Mouse (Mus musculus) gonadal fat pad, adult 2 months (tissue): ENCODE measurements around the gene Tnr. TPM values are rescaled to one million over a fixed set of nuclear protein-coding genes. Genes with fewer than 3 reads are reported as not detected.
A peak's percentile ranks its signal among the peaks of the same experiment; 100 is the strongest.

Experiments used
- DNase-seq: peaks from one replicate; pipeline ENCODE4 v3.0.0-alpha.2; 2012; ENCODE audit warnings: low read depth
- polyA plus RNA-seq: library from polyadenylated mRNA; depleted of rRNA; stranded (reverse); fragments of >200 nt; gene quantifications from 2 replicates; pipeline ENCODE4 v1.2.3, GENCODE M21; 2012

Gene Tnr
- polyA plus RNA-seq, 1 experiment: 0.08 TPM

DNA sequence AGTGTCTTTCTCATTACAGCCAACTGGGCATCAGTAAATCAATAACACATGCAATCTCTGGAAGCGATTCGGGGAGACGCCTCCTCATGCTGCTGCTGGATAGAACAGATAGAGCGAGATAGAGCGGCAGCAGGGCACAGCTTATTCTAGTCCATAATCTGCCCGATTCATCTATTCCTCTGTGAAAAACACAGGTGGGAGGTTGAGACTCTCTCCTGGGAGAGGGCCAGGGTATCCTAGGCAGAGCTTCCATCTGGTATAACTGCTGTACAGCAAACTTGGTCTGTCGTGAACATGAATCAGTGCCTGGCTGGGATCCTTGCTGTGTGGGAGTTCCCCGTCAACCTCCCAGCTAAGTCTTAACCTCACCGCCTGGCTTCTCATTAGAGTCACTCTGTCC, 193.4 kb downstream of the Tnr start:
- DNase-seq: peak; percentile 89

DNA sequence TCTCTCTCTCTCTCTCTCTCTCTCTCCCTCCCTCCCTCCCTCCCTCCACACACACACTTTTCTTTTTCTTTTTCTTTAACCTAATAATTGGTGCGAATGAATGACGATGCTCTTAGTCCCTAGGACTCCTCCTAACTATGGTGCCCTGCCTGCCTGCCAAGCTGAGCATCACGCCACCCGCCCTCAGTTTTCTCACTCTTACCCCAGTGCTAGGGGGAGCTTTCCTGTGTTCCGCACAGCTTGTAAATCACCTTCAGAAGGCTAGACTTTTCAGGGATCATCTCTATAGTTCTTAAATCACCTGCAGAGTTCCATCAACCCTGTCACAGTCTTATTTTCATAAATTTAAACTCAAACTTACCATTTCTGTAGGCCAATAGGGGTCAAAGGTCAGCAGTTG, 200.2 kb downstream of the Tnr start:
- no peak for DNase-seq

DNA sequence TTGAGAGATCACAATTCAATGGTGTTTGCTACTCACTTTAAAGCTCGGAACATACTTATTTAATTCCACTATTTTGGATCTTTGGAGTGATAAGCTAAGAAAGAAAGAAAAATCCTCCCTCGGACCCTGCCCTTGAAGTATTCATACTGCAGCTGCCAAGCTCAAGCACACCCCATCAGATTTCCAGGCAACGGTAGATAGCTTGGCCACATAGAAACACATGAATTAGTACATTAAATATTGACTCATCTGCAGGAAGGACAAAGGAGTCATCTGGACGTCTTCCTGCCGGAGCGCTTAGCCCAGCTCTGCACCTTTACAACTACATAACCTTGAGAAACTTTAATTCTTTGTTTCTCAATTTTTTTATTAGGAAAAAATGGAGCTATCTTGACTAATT, 205.7 kb downstream of the Tnr start:
- DNase-seq: no peak

DNA sequence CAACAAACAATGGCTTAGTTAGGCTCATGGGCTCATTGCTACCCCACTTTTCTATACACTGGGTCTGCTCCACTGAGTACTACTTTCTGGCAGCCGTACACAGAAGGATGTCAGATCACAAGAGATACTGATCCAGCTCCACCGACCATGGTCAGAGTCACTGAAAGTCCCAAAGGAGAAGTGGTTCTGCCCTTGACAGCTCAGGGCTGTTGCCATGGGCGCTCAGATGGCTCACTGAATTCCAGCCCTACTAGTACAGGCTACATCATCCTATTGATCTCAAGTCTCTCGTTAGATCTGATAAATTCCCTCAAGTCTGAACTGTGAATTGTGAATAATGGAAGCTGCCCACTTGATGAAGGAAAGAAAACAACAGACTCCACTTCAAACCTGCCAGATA, 207.3 kb downstream of the Tnr start:
- DNase-seq: no peak

DNA sequence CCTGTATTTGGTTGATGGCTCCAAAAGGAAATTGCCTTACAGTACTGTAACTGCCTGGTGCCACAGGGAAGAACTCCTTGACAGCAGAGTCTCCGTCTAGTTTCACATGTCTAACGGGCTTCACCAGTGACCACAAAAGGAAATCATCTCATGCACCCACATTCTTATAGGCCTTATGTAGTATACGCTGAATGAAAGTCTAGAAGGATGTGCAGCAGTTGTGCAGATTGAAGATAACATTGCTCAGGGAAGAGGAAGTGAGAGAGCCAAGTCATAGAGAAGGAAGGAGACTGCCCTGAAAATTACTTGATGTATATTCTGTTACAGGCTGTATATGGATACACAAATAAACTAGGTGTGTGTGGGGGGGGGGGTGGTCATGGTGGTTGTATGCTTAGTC, 211.5 kb downstream of the Tnr start:
- DNase-seq: no peak

DNA sequence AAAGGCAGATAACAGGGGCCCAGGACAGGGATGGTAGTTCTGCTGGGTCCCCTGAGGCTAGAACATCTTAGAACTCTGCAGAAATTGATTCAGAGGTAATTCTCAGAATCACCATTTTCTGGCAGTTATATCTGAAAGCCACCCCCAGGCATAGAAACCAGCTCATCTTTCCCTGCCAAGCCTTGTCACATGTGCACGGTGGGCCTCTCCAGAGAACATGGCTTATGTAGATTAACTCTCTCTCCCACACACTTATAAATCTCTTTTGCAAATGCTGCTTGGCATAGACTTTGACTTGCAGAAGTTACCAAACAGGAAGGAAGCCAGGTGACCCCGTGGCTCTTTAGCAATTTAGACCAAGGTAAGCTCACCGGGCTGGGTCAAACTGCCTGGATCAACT, 215.9 kb downstream of the Tnr start:
- peak; percentile 90 for DNase-seq

DNA sequence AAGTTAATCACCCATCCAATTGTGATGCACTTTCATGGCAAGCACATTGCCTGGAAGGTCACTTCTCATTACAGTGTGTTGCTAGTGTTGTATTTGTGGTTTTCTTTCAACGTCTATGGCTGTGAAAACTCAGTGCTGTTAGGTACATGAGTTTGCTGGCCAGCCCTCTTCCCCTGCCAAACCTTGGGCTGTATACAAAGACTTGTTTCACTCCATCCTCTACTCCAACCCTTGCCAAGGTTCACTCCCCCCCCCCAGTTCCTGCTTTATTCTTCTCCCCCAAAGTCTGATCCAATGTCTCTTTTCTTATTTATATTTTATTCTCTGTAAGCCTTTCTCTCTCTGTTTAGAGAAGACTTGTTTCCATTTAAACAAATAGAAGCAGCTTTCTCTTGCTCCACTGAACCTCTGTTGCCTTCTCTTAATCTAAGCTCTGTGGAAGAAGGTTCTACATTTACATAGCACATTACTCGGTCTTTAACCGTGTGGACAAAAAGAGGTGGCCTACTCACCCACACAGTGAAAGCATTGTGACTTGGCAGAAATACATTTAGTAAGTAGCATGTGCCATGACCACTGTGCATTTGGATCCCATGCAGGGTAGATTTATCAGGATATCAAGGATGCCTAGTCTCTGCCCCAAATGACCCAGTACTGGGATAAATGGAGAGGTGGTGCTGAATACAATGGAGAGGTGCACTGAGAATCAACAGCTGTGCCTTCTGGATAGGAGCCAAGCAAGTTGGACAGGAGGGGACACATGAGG, 217.9 kb downstream of the Tnr start:
- no peak for DNase-seq

DNA sequence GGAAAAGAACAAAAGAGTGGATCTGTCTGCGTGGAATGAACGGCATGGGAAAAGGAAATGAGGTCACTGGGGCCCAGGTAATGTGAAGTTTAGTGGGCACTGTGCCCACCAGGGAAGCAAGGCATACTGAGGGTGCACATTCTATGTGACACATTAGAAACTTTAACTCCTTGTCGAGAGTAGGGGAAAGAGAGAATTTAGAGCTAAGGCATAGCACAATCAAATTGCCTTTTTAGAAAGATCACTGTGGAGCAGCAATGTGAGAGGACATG, 218.4 kb downstream of the Tnr start:
- no peak for DNase-seq

DNA sequence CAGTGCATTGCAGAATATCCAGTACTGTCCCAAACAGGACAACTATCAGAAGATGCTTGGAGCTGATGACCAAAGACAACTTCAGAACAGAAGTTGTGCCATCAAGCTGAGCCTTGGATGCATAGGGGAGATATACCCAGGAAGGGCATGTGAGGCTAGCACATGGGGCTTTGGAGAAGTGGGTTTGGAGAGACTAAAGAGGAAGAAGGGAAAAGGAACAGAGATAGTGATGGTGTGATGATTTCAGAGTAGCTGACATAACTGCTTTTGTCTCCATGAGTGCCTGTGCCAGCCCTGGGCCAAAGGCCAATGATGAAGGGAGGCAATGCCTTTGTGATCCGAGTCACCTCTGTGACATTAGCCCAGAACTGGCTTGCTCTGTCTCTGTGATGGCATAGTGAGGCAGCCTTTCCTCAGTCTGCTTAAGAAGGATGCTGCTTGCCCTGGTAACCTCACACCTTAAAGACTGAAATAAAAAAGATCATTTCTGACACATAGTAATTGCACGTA, 220.2 kb downstream of the Tnr start:
- no peak for DNase-seq

DNA sequence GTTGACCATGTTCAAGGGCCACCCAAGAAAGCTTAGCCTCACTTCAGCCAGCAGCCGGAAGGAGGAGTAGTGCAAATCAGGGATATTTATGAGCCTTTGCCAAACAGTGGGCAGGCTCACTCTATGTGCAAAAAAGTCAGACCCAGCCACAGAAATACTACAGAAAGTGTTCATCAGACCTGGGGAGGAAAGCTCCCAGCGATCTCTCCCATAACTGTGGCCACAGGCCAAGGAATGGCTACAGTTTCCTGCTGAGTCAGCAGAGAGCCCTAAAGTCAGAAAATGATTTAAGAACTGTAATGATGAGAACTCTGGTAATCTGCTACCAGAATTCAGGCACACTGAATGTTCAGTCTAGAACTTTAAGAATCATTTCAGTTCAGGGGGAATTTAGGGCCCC, 221.7 kb downstream of the Tnr start:
- DNase-seq: no peak

DNA sequence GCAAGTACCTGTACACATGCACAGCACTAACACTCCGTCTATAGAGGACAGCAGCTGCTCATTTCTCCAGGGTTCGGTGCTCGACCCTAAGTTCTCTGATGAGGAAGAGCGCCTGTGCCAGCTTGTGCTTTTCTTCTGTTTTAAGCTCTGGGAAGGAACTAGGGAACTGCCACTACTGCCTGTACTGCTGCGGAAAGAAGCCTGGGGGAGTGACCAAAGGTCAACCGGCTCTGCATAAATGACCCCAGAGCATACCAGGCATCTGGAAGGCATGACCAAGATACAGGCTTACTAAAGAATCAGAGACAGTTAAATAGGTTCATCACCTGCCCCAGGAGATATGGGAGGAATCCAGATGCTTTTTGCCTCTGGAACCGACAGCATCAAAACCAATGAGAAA, 224.4 kb downstream of the Tnr start:
- DNase-seq: no peak

DNA sequence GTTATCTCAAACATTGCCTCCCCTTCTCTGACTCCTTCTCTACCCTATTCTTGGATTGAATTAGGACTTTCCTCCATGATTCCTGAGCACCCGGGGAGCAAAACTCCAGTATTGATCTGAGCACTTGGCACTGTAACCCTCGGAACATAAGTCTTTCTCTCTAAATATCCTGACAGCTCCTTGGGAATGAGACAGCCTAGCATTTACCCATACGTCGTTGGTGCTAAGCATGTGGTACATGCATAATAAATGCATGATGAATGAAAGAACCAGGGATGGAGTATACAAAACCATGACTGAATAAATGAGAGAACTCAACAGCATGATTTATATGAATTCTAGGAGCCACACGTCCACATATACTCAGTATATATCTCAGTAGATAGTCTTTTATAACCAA, 226.8 kb downstream of the Tnr start:
- DNase-seq: no peak

DNA sequence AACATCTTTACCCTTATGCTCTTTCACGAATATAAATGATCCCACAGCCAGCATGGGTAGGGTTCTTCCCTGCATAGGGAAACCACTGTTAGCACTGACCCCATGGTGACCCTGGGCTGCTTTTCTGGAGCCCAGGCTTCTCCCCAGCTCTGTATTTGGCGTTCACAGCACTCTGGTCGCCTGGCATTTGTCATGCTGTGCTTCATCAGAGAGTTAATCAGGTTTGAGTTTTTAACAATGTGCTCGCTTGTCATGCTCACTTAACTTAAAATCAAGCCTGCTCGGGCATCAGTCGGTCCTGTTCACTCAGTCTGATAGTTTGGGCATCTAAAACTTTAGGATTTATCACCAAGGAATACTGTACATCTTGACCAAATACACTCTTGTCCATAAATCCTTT, 227.3 kb downstream of the Tnr start:
- DNase-seq: no peak

DNA sequence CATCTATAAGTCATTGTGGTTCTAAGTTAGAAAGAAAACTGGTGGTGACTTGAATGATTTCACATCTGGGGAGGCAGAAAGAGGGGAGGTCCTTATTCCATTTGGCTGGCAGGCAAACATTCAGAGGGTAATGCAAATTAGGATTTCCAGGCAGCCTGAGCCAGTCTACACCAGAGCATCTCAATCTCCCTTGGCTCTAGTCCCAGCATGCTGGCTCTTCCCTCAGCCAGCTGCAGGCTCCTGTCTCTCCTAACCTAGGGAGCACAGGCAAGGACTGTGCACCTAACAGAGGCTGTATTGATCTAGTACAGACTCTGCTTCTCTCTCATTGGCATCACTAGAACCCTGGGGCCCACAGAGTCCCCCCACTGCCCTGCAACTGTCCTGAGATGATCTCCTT, 237.4 kb downstream of the Tnr start:
- DNase-seq: no peak

DNA sequence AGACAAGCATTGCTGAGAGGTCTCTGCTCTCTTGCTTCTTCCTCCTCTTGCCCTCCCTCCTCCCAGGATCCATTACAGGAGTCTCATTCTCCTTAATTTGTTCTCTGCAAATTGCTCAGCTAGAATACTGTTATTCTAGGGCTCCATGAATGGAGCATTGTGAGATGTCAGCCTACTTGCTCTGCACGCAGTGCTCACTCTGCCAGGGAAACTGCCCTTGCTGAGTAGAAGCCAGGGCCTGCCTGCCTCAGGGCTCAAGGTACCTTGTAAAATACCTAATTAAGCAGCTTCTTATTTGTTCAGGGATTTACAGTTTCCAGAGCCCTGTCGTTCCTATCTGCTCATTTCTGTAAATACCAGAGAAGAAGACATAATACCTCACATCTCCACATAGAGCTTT, 240.3 kb downstream of the Tnr start:
- DNase-seq: no peak

DNA sequence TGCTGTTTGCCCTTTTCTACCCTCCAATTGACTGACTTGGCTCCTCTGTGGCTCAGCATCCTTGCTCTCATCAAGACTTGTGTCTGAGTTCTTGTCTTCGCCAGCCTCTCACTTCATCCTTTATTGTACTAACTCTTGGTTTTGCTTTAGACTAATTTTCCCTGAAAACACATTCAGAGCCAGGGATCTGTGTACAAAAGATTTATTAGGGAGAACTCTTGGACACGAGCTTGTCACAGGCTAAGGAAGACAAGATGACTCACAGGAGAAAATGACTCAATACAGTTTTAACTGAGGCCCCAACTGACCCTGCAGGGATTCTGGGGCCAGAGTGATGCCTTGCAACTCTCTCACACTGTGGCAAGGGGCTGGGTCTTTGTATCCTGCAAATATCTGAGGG, 241.3 kb downstream of the Tnr start:
- DNase-seq: no peak

DNA sequence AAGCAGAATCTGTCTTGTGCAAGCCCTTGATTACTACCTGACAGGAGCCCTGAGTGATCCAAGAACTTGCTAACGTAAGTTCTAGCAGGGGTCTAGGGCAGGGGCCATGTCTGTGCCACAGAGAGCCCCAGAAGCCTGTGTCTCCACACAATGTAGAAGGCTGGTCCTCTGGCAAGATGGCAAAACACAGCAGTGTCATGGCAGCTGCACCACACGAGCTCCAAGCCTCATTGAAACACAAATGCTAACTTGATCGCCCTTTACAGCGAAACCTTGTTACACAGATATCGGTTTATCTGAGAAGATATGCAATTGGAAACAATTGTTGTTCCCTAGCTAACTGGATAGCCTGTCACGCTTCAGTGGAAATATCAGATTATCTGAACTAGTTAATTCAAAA, 246.4 kb downstream of the Tnr start:
- DNase-seq: no peak

DNA sequence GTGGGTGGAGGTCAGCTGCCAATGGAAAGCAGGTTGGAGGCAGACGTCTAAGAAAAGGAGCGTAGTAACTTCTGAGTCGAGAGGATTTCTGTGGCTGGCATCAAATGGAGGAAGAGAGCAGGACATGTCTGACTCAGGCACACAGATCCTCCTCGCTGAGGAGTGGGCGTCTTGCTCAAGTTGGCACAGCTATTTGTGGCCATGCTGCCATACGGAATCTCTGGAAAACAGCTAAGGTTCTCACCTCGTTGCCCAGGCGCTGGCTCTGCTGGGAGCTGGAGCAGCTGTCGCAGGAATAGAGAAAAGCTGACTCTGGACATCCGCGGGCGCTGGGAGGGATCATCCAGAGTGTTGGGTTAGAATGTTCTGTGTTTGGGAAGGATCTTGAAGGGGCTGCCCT, 250.1 kb downstream of the Tnr start:
- no peak for DNase-seq

DNA sequence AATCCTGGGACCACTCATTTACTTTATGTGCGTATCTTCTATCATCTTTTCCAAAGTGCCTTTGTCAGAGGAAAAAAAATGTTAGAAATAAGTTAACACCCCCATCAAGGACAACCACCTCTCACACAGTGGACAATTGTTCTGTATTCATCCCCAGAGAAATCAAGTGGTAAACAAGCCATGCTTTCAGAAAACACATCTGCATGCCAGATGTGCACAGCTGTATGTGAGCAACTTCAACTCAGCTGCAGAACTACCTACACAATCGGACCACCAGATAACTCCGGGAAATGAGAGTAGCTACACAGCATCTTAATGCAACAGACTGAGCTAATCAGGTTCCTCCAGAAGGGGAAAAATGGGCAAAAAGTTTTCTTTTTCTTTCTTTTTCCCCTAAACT, 251.6 kb downstream of the Tnr start:
- DNase-seq: no peak

DNA sequence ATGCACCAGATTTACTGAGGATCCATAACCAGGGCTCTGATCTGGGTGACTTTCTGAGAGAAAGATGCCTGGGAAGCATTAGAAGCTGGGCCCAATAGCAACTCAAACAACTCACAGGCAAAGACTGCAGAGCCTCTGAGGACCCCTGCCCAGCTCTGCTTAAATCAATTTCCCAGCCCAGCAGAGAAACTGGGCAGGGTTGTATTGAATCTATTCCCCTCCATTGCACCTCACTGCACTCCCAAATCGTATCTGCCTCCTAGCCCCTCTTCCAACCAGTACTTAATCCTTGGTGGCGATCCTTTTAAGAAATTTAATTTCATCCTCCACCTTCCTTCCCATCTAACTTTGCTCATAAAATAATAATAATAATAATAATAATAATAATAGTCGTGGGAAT, 253.5 kb downstream of the Tnr start:
- DNase-seq: no peak

DNA sequence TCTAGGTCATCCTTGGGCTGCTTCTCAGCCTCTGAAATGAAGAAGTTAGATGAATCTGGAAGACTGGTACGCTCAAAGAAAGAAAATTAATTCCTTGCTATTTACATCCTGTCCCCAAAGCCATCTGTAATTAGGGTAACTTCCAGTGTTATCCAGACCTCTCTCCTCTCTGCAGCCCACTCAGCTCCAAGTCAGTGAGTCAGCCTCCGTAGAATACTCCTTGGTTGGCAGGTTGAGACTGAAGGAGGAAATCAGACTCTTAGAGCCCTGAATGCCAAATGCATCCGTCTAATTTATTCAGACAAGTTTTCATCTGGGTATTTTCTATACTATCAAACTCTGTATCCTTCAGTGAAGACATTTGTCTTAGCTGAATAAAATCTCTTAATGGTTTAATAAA, 255.9 kb downstream of the Tnr start:
- no peak for DNase-seq

DNA sequence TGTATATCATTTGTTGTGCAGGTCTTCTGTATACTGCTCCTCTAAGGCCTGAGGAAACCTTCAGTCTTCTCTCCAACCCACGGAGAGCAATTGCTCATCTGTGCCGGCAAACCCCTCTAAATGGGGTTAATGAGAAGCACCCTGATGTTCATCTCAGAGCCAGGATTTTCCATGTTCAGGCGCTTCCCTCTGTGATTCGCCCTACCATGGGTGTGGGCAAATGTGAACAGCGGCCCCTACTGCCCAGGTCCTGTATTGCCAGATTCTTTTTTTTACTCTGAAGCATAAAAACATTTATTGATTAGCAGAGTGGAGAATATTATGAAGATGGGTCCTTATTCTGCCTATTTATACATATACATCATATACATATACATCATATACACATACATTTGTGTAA, 260.3 kb downstream of the Tnr start:
- DNase-seq: no peak

DNA sequence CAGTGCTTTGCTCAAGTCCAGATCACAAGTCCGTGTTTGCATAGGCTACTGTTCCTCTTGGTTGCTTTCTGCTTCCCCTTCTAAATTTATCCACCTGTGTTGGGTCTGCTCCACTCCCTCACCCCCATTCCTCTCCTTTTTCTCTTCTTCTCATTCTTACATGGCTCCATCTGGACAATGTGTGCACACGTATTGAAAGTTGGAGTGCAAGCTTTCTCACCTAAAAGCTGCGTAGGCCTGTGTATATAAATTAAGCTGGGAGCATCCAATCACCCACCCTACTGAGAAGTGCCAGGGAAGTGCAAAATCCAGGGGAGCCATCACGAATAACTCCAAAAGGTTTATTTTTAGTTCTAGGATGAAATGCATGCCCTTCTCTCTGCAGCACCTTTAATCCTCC, 264.7 kb downstream of the Tnr start:
- no peak for DNase-seq

DNA sequence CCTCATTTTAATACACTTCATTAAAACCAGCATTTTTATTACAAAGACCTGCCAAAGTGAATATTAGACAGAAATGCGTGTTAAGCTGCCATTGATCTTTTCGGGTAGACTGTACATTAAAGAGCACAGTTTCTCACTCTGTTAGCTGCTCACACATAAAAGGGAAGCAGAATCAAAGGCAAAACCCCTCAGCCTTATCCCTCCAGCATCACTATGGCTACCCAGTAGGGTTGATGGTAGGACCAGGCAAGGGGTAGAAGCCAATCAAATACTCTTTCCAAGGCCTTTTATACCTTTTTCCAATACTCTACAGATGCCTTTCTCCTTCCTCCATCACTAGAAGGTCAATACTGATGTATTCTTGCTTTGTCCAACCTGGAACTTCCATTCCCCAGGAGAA, 269.0 kb downstream of the Tnr start:
- DNase-seq: no peak

DNA sequence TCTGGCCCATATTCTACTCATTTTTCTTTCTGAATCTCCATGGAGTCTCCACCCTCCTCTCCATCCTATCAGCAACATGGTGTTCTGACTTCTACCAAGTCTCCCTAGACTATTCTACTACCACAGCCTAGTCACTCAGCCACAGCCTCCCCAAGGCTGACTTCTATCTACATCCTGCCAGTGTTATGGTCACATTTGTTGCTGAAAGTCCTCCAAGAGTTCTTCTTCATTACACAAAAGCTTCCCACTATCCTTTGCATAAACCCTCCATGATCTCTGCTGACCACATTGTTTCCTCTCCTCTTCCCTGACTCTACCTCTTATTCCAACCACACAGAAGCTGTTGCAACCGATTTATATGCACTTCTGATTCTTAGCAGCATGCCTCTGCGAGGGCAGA, 272.5 kb downstream of the Tnr start:
- no peak for DNase-seq
